Mouse (Mus musculus): ENCODE measurements around the gene Fem1b.
A peak's percentile ranks its signal among the peaks of the same experiment; 100 is the strongest.
"Not testable (repeated sequence)": the region's sequence is repeated elsewhere in the genome, so short reads cannot be mapped to it uniquely, and the experiment has no call there.

Gene Fem1b

DNA sequence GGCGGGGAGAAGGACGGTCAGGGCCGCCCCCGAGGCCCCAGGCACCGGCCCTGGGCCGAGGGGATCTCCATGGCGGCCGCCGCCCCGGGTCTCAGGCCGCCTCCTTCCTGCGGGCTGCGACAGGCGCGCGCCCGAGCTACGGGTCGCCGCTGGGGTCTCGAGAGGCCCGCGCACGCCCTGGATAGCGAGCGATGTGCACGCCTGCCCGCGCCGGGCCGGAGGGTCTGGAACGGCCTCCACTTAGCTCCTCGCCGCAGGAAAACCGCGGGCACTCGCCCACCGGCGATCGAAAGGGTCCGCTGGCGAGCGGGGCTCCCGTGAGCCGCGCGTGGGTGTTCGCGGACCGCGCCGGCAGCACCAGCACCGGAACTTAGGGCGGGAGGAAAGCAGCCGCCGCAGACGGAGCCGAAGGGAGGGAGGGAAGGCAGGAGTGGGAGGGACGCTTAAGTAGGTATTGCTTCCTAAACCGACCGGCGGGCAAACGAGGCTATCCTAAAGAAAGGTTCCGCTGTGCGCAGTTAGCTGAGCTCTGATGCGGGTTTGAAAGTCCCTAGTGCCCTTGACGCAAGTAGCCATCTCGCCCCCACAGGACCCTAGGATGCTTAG is at the start of gene Fem1b:
Gene Fem1b (minus strand): TSS at position 419 of the 606 bp plus-strand sequence.
- DNase-seq: peak; percentile 92 to 94

GRCm38 (mm10) chr9:62860866-62861265 is 49.1 kb upstream of the Fem1b start:
- no peak for DNase-seq

DNA sequence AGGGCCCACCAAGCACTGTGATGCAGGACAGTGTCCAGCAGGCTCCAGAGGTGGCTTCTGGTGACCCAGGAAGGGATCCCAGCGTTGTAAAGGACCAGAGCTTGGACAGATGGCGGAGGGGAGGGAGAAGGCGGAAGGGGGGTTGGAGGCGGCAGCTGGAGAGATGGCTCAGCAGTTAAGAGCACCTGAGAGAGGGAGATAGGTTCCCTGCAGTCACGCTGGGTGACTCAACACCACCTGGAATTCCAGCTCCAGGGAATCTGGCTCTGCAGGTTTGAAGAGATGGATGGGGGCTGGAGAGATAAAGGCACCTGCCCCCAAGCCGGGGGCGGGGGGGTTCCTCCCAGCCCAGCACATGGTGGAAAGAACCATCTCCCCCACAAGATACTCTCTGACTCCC is 48.4 kb upstream of the Fem1b start:
- not testable (repeated sequence) for DNase-seq

- DNase-seq: peak; percentile 31 to 56
Observed at GRCm38 (mm10) chr9:62858266-62859019, 46.7 kb upstream of the Fem1b start.

GRCm38 (mm10) chr9:62857719-62858261 is 46.1 kb upstream of the Fem1b start, which contains the start of gene Calml4:
Gene Calml4 (plus strand): TSS chr9:62858080.
- DNase-seq: peak; percentile 91 to 94

DNA sequence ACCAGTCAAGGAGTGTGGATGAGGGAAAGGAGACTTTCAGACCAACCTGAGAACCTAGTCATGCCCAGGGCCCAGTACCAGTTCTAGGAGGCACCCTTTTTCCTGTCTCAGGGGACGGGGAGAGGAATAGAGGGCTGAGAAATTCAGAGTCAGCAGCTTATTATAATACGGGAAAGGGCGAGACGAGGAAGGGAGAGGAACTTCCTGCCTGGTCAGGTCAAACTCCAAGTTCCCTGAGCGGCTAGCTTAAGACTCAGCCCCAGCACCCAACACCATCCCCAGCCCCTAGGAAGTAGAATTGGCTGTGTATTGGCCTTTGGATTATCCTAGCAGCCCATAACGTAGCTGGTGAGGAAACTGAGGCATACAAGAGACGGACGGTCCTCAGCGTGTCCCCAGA is 45.5 kb upstream of the Fem1b start:
- peak in 1 of 2 experiments; percentile 67 for DNase-seq

DNA sequence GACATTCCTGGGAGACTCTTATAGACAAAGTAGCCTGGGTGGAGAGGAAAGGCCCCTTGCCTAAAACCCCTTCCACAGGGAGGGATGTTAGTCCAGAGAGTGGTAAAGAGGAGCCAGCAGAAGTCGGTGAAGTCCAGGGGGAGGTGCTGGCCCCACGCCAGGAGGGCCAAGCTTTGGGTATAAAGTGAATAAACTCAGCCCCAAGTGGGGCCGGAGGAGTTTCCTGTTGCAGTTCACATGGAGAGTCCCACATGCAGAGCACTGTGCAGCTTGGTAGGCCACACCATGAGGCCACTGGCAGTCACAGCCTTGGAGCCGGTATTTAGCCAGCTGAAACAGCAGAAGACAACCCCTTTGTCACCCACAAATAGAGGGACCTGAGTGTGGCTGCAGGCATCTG is 42.7 kb upstream of the Fem1b start:
- peak; percentile 62 to 72 for DNase-seq

- DNase-seq: no peak
Observed at GRCm38 (mm10) chr9:62851571-62851970, 39.8 kb upstream of the Fem1b start.

- DNase-seq: no peak
Observed at GRCm38 (mm10) chr9:62848641-62849040, 36.9 kb upstream of the Fem1b start.

GRCm38 (mm10) chr9:62847694-62848093 is 36.0 kb upstream of the Fem1b start:
- DNase-seq: peak; percentile 93 to 94

DNA sequence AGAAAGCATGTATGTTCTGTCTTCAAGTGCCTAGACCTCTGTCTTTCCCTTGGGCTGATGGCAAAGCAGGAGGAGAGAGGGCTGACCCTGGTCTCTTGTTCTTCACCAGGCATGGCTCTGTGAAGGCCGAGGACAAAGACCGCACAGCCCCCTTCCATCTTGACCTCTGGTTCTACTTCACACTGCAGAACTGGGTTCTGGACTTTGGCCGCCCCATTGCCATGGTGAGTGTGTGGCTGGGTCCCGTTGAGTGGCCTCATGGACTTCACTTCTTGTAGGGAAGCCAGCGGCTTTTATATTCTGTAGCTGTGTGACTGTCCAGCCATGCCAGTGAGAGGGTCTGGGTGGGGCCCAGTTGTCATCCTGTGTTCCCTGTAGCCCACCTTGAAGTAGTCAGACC is 32.7 kb upstream of the Fem1b start:
- DNase-seq: no peak

DNA sequence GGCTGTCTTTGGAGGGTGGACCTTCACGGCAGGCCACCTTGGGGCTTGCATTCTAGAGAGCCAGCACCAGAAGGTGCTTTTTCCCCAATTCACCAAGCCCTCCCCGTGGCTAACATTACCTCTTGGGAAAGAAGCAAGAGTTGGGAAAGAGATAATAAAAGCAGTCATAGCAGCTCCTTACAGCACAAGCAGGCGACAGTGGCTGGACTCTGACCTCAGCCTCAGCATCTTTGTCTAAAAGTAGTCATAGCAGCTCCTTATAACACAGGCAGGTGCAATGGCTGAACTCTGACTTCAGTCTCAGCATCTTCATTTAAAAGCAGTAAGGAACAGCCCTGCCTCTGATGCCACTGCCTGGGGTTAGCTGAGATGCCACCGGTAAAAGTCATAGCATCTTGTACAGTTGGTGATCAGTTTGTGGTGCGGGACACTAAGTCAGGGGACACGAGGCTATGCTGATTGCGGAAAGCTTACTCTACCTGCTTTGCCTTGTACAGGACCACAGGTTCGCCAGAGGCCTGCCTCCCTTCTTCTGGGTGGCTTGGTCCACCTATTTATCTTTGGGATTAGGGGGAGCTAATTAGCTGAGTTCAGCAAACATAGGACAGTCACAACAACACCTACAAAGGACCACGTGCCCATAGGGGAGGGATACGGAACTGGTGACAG is 31.8 kb upstream of the Fem1b start:
- DNase-seq: no peak

- DNase-seq: no peak
Observed at GRCm38 (mm10) chr9:62839172-62839770, 27.5 kb upstream of the Fem1b start.

DNA sequence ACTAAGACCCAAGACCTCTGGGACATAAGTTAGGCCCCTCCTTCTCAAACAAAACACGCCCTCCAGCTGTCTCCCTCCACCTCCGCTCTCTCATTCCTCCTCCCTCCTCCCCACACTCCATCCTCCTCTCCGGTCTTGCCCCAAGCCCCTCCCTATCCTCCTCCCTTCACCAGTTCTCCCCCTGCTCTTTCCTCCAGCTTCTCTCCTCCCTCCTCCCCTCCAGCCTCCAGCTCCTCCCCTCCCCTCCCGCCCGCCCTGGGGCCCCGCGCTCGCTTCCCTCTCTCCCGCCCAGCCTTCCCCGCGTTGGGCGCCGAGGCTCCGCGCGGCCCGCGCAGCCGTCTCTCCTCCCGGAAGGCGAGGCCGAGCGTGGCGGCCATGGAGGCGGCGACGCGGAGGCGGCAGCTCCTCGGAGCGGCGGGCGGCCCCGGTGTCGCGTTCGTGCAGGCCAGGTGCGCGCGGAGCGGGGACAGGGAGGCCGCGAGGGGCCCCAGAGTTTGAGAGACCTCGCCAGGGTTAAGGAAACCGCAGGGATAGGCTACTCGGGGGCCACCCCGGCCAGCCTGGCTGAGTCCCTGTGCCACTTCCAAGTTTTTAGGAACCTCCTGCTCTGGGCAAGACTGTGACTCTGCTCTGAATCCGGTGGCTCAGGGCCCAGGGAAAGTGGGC is 26.9 kb upstream of the Fem1b start, which contains the start of gene Cln6:
Gene Cln6 (plus strand): TSS at position 280 of the 666 bp plus-strand sequence.
- DNase-seq: peak; percentile 77 to 82

DNA sequence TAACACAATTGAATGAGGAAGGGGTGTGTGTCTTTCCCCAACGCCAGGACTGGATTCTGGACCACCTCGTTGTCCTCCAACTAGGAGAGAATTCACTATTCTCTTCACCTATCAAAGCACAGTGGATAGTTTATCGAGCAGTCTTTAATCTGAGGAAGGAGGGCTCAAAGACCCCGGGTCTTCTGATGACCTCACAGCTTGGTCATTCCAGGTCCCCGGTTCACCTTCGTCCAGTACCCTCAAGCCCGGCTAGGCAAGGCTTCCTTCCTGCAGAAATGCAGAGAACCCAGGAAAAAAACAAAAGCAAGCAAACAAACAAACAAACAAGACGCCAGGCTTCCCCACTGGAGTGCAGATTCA is 26.4 kb upstream of the Fem1b start:
- no peak for DNase-seq

DNA sequence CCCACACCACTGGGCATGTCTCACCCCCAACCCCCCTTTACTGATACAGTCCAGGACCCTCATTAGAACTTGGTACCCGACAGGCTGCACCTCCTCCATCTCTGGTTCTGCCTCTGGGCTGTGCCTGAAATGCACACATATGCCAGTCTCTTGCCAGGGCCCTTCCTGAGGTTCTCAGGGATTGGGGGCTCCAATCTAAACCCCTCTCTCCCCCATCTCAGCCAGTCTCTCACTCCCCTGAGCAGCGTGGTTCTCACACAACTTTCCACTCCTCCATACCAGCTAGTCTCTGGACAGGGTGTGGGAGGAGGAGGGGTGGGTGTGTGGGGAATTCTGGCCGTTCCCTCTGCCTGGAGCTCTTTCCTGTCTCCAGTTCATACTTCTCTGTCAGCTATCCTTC is 25.9 kb upstream of the Fem1b start:
- DNase-seq: no peak

GRCm38 (mm10) chr9:62835705-62836446 is 24.1 kb upstream of the Fem1b start:
- DNase-seq: no peak

DNA sequence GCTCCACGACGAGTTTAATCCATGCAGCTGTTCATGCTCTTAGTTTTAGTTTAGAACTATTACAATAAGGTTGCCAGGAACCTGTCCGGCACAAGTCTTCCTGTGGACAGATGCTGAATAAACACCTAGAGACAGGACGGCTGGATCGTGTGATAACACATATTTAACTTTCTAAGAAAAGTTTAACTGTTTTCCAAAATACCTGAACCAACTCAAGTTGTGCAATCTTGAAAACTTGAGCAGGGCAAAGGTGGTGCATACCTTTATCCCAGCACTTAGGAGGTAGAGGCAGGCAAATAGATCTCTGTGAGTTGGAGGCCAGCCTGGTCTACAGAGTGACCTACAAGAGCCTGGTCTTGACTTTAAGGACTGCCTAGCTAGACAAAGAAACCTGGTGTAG is 23.2 kb upstream of the Fem1b start:
- no peak for DNase-seq

- no peak for DNase-seq
Observed at GRCm38 (mm10) chr9:62829877-62830276, 18.1 kb upstream of the Fem1b start.

DNA sequence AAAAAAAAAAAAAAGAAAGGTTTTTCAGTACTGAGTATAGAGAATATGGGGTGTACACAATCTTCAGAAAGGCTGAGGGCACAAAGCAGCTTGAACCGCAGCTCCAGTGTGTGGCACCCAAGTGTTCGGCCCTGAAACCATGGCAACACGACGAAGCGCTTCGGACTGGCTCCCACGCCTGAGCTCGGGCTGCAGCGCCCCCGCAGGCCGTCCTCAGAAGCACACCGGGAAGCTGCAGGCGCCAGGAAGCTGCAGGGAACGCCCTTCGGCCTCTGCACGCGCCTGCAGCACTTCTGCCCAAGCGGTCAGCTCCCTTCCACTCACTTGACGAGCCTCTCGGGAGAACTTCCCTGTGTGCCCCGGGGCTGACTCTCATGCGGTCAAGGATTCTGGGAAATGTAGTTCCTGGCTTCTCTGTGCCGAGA is 16.9 kb upstream of the Fem1b start:
- DNase-seq: peak; percentile 98

GRCm38 (mm10) chr9:62827939-62828652 is 16.4 kb upstream of the Fem1b start:
- peak; percentile 28 to 57 for DNase-seq

All from kidney, postnatal 4 days (tissue).